Mouse (Mus musculus) forebrain, embryonic 15.5 days (tissue): ENCODE results near the gene Pgrmc2. TPM values are rescaled to one million over a fixed set of nuclear protein-coding genes. Genes with fewer than 3 reads are reported as not detected.

Experiments
- ATAC-seq: fragments of 200-750 bp; cut with Nextera tagmentation; replicated peaks from 2 replicates; pipeline ENCODE4 v1.8.0; 2017; ENCODE audit warnings: mild to moderate bottlenecking, moderate TSS enrichment, moderate library complexity
- H3K27ac ChIP-seq: fragments of 300-500 bp; sonication (generic); replicated peaks from 2 replicates; pipeline ENCODE4 v1.5.1; 2015; ENCODE audit warnings: mild to moderate bottlenecking, inconsistent platforms
- H3K27me3 ChIP-seq: fragments of 300-500 bp; sonication (generic); 2 replicates; pipeline ENCODE4 v1.6.1; 2015; ENCODE audit warnings: inconsistent platforms
- H3K36me3 ChIP-seq: fragments of 300-500 bp; sonication (generic); 2 replicates; pipeline ENCODE4 v1.6.1; 2015; ENCODE audit warnings: mild to moderate bottlenecking, inconsistent platforms
- H3K4me1 ChIP-seq: fragments of 300-500 bp; sonication (generic); 2 replicates; pipeline ENCODE4 v1.6.1; 2015; ENCODE audit warnings: inconsistent platforms
- H3K4me2 ChIP-seq: fragments of 300-500 bp; sonication (generic); replicated peaks from 2 replicates; pipeline ENCODE4 v1.6.1; 2015; ENCODE audit warnings: mild to moderate bottlenecking, inconsistent platforms
- H3K4me3 ChIP-seq: fragments of 300-500 bp; sonication (generic); 2 replicates; pipeline ENCODE4 v1.5.1; 2015; ENCODE audit warnings: mild to moderate bottlenecking, inconsistent platforms
- H3K9ac ChIP-seq: fragments of 300-500 bp; sonication (generic); replicated peaks from 2 replicates; pipeline ENCODE4 v1.6.1; 2015; ENCODE audit warnings: mild to moderate bottlenecking, inconsistent platforms
- H3K9me3 ChIP-seq: fragments of 300-500 bp; sonication (generic); 2 replicates; pipeline ENCODE4 v1.6.1; 2016; ENCODE audit warnings: inconsistent platforms
- WGBS: fragments of 180-500 bp; shearing (Covaris S2); methylation state at CpG from one replicate; pipeline ENCODE4 v1.1.7; 2015; ENCODE audit warnings: mixed read lengths; 5-methylcytosine and 5-hydroxymethylcytosine counted together
- polyA plus RNA-seq: library from polyadenylated mRNA; unstranded; fragments of >200 nt; fragmentation: Nextera tagmentation; extraction: Ambion mirVana; gene quantifications from 2 replicates; pipeline ENCODE4 v1.2.1, GENCODE M21; 2015

Gene Pgrmc2
- polyA plus RNA-seq: 31.0 and 32.5 TPM in 2 replicates

DNA sequence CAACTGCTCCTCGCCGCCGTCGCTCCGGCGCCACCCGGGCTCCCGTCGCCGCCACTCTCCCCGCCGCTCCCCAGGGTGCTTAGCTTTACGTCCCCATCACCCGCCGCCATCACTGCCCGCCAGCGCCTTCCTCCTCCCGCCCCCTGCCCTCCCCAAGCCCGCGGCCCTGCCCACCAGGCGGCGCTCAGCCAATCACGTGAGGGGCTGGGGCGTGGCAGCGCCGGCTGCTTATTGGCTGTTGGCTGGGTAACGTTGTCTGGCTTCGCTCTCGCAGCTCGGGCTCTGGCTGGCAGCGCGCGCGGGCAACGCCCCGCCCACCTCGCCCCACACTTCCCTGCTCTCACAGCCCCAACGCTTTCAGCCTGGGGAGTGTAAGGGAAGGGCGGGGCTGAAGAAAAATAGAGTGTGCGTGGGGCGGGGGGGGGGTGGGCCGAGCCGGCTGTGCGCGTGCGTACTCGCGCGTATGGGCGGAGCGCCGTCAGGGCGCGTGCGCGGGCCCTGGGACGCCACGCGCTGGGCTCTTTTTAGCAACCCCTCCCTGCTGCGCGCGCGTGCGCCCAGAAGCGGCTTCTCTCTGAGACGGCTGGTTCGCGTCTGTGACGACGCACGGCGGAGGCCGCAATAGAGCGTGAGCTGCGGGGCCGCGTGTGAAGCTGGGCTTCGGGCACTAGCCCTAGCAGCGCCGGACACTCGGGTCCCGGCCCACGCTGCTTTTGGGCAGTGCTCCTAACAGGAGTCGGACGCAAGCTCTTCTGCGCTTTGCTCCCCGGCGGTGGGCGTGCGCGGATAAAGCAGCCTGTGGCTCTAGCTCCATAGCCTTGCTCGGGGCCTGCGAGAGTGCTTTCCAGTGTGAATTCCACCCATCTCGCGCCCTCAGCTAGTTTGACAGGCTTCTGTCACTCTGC is at the start of gene Pgrmc2:
Gene Pgrmc2 (minus strand): TSS at position 162 of the 905 bp plus-strand sequence.
- peak within 1 kb of the TSS; percentile 99 for H3K4me3 ChIP-seq
- WGBS: under 1% methylated on average over 95 of the region's 95 CpGs
- no peaks in the 10 kb centered on the region for H3K9me3 ChIP-seq
- peaks cover 23% of the 10 kb centered on the region for H3K4me1 ChIP-seq
- peak within 1 kb of the TSS; percentile 69 for H3K4me2 ChIP-seq
- H3K27me3 ChIP-seq: no peaks in the 10 kb centered on the region
- H3K27ac ChIP-seq: peak within 1 kb of the TSS; percentile 95
- peak within 1 kb of the TSS; percentile 87 for H3K9ac ChIP-seq
- peak; percentile 98 for ATAC-seq
- H3K36me3 ChIP-seq: no peaks in the 10 kb centered on the region

DNA sequence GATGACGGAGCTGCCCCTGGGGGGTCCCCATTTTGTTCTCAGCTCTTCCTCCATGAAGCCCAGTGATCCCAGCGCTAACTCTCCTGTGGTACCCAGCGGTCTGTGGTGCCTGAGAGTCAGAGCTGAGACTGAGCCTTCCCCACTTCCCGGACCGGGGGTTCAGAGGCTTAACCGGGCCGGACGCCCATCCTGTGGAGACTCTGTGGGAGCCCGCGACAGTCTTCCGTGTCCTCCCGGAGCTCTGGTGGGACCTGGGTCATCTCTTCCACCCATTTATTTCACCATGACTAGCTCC is 41.1 kb upstream of the Pgrmc2 start:
- 14% methylated on average over 12 of the region's 12 CpGs for WGBS
- no peak overlapping the region for H3K9ac ChIP-seq
- H3K4me3 ChIP-seq: peak overlapping the region; percentile 2; the same call in 1 of the 2 replicates
- H3K27ac ChIP-seq: no peak overlapping the region
- no peaks in the 10 kb centered on the region for H3K9me3 ChIP-seq
- H3K4me2 ChIP-seq: peak overlapping the region; percentile 33
- peaks cover 12% of the 10 kb centered on the region for H3K4me1 ChIP-seq
- no peak; the same call in 1 of the 2 replicates for ATAC-seq
- H3K27me3 ChIP-seq: no peaks in the 10 kb centered on the region
- no peaks in the 10 kb centered on the region for H3K36me3 ChIP-seq

DNA sequence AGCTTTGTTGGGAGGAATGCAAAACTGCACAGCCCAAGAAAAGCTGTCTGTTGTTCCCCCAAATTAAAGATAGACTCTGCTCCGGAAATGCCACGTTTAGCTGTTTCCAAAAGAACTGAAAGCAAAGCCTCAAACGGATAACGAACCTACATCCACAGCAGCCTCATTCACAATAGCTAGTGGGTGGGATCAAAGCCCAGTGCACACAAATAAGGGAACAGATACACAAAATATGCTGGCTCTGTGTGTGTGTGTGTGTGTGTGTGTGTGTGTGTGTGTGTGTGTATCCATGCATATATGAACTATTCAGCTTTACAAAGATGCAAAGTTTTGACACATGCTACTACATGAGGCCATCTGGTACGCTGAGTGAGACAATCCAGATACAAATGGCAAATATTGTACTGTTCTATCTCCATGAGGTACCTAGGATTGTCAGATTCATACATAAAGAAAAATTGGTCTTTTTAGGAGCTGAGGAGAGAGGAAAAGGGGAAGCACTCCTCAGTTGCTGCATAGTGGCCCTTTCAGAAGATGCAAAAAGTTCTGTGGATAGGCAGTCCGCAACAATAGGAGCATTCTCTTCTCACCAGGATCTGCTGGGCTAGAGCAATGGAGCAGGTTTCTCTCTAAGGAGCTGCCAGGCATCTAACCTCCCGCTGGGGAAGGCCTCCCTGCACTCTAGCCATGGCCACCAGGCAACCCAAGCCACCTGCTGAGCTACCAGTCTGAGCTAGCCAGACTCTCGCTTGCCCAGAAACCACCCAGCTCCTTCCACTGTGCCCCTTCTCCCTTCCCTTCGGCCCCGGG is 40.5 kb upstream of the Pgrmc2 start:
- H3K4me2 ChIP-seq: peak overlapping the region; percentile 33
- WGBS: 12% methylated on average over 10 of the region's 10 CpGs
- peak; percentile 72 for ATAC-seq

DNA sequence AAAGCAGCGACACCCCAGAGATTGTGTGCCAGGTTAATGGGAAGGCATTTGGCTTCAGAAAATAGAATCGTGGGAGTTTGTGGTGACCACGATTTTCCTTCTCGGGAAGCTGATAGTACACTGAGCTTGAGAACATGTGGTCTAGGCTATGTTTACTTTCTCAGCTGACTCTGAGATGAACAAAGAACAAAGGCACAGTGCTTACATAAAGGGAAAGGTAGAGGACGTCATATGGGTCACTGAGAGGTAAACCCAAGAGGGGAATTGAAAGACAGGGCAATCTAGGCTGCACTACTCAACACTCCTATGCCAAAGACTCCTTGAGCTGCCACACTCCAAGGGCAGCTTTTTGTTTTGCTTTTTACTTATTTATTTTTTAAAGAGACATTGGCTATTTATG is 35.3 kb upstream of the Pgrmc2 start:
- Histone ChIP-seq H3K27ac (no peak overlapping the region), H3K9me3 (no peaks in the 10 kb centered on the region), H3K9ac (no peak overlapping the region), H3K27me3 (no peaks in the 10 kb centered on the region), H3K36me3 (no peaks in the 10 kb centered on the region), H3K4me1 (0 out of 2 replicates have a peak, but pooled peaks cover 3% of the 10 kb centered on the region), H3K4me3 (no peak overlapping the region), H3K4me2 (no peak overlapping the region)
- no peak for ATAC-seq
- WGBS: 81% methylated on average over 5 of the region's 5 CpGs

More for the DNA sequence above, 40.5 kb upstream of the Pgrmc2 start:
- H3K4me1 ChIP-seq: peaks cover 12% of the 10 kb centered on the region
- H3K36me3 ChIP-seq: no peaks in the 10 kb centered on the region
- peak overlapping the region; percentile 2; the same call in 1 of the 2 replicates for H3K4me3 ChIP-seq
- H3K27ac ChIP-seq: no peak overlapping the region
- H3K9ac ChIP-seq: no peak overlapping the region
- no peaks in the 10 kb centered on the region for H3K27me3 ChIP-seq
- no peaks in the 10 kb centered on the region for H3K9me3 ChIP-seq

DNA sequence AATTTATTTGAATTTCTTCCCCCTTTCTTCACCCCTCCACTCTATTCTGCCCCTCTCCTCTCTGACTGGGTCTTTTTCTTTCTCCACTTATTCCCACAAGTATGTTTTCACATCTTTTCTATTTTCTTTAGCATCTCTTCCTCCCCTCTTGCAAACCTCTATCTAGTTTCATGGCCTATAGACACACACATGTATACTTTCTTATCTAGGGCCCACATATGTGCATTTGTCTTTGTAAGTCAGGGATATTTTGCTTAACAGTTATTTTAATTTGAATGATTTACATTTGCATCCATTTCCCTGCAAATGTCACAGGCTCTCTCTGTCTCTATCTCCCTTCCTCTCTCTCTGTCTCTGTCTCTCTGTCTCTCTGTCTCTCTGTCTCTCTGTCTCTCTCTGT is 34.6 kb upstream of the Pgrmc2 start:
- no peak for ATAC-seq

DNA sequence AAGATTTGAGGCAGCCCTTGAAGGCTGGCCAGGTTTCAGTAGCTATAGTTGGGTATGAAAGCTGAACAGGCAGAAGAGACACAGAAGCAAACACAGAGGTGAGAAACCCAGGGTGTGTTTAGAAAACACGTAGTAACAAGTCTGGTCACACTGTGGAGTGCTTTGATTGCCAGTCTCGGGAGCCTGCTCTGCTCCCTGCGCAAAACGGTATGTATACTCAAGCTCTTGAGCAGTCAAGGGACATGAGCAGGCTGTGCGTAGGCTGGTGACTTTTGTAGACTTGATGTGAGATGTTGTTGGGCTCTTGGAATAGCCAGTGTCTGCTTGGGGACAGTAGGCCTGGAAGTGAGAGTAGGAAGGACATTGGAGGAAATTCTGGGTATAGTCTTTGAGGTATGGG is 30.3 kb upstream of the Pgrmc2 start:
- no peak overlapping the region for H3K4me2 ChIP-seq

More for the DNA sequence above, 34.6 kb upstream of the Pgrmc2 start:
- H3K36me3 ChIP-seq: no peaks in the 10 kb centered on the region
- no peak overlapping the region for H3K9ac ChIP-seq
- no peak overlapping the region for H3K4me2 ChIP-seq
- no peaks in the 10 kb centered on the region for H3K9me3 ChIP-seq
- no peak overlapping the region for H3K27ac ChIP-seq
- H3K4me3 ChIP-seq: no peak overlapping the region
- no peaks in the 10 kb centered on the region for H3K4me1 ChIP-seq
- H3K27me3 ChIP-seq: no peaks in the 10 kb centered on the region

DNA sequence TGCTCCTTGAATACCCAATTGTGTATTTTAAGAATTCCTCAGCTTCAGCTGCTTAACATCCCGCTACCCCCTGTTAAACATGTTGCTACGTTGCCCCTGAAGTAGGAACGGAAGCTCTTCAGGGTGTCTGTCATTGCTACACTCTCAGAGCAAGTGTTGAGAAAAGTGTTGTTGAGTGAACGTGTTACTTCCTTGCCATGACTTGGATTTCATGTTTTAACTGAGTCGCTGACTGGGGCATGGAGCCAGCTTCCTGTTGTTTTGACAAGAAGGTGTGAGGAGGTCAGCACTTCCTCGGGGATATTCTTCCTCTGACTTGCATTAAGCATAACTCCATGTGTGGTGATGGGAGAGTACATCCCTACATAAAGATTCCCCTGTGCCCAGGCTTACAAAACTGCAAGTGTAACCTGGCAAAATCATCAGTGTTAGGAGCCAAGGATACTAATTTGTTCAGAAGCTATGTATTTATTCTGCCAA is 25.5 kb upstream of the Pgrmc2 start:
- Histone ChIP-seq H3K9me3 (no peaks in the 10 kb centered on the region), H3K4me2 (no peak overlapping the region), H3K36me3 (no peaks in the 10 kb centered on the region), H3K4me3 (no peak overlapping the region), H3K27me3 (no peaks in the 10 kb centered on the region), H3K4me1 (peaks cover 11% of the 10 kb centered on the region; the same call in 1 of the 2 replicates), H3K9ac (no peak overlapping the region), H3K27ac (no peak overlapping the region)
- 41% methylated on average over 6 of the region's 6 CpGs for WGBS
- ATAC-seq: no peak

More for the DNA sequence above, 30.3 kb upstream of the Pgrmc2 start:
- H3K36me3 ChIP-seq: no peaks in the 10 kb centered on the region
- H3K4me1 ChIP-seq: peaks cover 5% of the 10 kb centered on the region; the same call in 1 of the 2 replicates
- no peak overlapping the region for H3K4me3 ChIP-seq
- 86% methylated on average over 5 of the region's 5 CpGs for WGBS
- no peak overlapping the region for H3K9ac ChIP-seq
- no peak overlapping the region for H3K27ac ChIP-seq
- ATAC-seq: no peak
- H3K27me3 ChIP-seq: no peaks in the 10 kb centered on the region
- H3K9me3 ChIP-seq: no peaks in the 10 kb centered on the region

DNA sequence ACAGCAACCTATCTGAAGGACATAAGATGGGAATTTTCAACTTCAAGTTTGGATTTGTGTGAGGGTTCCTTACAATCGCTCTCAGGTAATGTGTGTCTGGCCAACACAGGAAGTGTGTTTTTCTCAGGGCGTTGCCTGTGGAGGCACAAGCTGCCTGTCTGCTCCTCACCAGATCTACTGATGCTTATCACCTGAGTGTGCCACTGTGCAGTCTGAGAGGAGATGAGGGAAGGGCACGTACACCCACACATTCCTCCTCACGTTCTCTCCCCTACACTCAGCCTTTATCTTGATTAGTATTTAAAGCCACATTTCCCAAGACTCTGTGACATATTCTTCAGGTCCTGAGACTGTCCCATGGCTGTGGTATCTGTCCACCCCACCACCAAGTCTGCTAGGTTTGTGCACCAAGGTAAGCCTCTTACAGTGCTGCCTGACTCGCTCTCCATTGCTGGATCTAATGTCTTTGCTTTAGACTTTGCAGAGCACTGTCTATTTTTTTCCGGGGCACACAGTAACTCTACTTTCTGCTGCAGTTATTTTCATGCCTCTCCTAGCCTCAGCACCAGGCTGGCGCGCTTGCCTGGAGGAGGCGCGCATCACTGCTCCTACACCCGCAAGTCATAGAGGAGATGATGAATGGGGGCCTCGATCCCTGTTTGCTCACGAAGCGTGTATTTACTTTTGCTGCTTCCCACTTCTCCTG is 24.9 kb upstream of the Pgrmc2 start:
- Histone ChIP-seq H3K9ac (no peak overlapping the region), H3K27ac (no peak overlapping the region), H3K4me1 (peaks cover 11% of the 10 kb centered on the region; the same call in 1 of the 2 replicates), H3K4me2 (no peak overlapping the region), H3K36me3 (no peaks in the 10 kb centered on the region), H3K9me3 (no peaks in the 10 kb centered on the region), H3K4me3 (no peak overlapping the region), H3K27me3 (no peaks in the 10 kb centered on the region)
- WGBS: 77% methylated on average over 14 of the region's 14 CpGs
- ATAC-seq: 0 out of 2 replicates have a peak, but pooled peaks have one; percentile 29

DNA sequence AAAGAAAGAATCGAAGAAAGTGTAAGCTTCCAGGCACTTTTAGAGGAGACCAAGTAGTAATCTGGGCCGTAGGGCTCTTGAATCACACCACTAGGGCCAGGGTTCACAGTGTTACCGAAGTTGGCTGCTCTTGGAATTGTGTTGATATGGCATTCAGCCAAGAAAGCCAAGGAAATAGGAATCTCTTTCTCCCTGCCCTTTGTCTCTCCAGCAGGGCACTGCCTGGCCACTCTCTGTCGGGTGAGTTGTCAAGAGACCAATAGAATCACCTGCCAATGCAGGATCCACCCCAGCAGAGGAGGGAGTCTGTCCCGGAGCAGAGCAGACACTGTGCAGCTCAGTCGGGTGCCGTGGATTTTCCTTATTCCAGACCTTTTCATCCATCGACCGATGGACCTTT is 19.1 kb upstream of the Pgrmc2 start:
- ATAC-seq: no peak
- Histone ChIP-seq H3K4me2 (no peak overlapping the region), H3K9ac (no peak overlapping the region), H3K36me3 (no peaks in the 10 kb centered on the region), H3K4me3 (no peak overlapping the region), H3K27me3 (no peaks in the 10 kb centered on the region), H3K27ac (no peak overlapping the region), H3K4me1 (no peaks in the 10 kb centered on the region), H3K9me3 (no peaks in the 10 kb centered on the region)
- WGBS: 83% methylated on average over 9 of the region's 9 CpGs

DNA sequence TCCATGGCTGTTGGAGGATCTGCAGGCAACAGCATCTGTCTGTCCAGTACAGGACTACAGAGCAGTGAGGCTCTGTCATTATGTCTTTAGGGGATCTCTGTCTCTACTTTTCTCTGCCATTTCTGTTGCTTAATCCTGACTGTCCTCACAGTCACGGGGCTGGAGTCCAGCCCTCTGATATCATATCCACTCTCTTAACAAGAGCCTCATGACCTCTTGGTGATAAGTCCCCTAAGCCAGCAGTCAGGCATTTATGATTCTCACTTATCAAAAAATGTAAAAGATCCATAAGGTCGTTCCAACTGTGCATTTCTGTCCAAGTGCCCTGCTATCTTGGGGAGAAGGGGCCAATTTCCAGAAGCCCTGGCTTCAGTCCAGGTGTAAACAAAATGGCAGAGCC is 17.3 kb upstream of the Pgrmc2 start:
- no peak for ATAC-seq
- Histone ChIP-seq H3K36me3 (no peaks in the 10 kb centered on the region), H3K4me2 (no peak overlapping the region), H3K9me3 (no peaks in the 10 kb centered on the region), H3K9ac (no peak overlapping the region), H3K4me3 (no peak overlapping the region), H3K4me1 (no peaks in the 10 kb centered on the region), H3K27me3 (no peaks in the 10 kb centered on the region), H3K27ac (no peak overlapping the region)
- WGBS: 84% methylated on average over 2 of the region's 2 CpGs

DNA sequence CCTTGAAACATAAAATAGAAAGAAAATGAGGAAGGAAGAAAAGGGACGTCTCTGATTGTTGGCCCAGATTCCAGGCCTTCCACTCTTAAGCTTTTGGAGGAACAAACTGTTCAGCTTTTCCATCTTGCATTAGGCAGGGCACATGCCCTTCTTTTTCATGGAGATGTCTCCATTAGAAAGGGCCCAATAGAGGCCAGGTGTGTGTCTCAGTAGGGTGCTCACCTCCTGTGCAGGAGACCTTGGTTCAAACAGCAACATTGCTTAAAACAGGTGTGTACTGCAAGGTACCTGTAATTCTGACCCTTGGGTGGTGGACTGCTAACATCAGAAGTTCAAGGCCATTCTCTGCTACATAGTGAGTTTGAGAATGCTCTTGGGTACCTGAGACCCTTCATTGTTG is 16.8 kb upstream of the Pgrmc2 start:
- H3K9ac ChIP-seq: no peak overlapping the region
- H3K4me2 ChIP-seq: no peak overlapping the region
- no peak for ATAC-seq
- H3K4me3 ChIP-seq: no peak overlapping the region
- H3K36me3 ChIP-seq: no peaks in the 10 kb centered on the region
- H3K27me3 ChIP-seq: no peaks in the 10 kb centered on the region
- 72% methylated on average over 1 of the region's 1 CpGs for WGBS
- H3K9me3 ChIP-seq: no peaks in the 10 kb centered on the region
- no peak overlapping the region for H3K27ac ChIP-seq
- no peaks in the 10 kb centered on the region for H3K4me1 ChIP-seq
